Mouse (Mus musculus) G1E (cell line): ENCODE data around the gene Dnajc28.

Experiments used
- CTCF ChIP-seq: IDR thresholded peaks from 2 replicates; pipeline ENCODE4 v1.5.1; 2012; ENCODE audit warnings: low read depth, low read length, inconsistent platforms, mixed read lengths
- POLR2AphosphoS5 ChIP-seq: IDR thresholded peaks from 2 replicates; pipeline ENCODE4 v1.6.1; 2012; ENCODE audit warnings: low read depth, low read length, inconsistent platforms; ENCODE audit not compliant: insufficient replicate concordance

DNA sequence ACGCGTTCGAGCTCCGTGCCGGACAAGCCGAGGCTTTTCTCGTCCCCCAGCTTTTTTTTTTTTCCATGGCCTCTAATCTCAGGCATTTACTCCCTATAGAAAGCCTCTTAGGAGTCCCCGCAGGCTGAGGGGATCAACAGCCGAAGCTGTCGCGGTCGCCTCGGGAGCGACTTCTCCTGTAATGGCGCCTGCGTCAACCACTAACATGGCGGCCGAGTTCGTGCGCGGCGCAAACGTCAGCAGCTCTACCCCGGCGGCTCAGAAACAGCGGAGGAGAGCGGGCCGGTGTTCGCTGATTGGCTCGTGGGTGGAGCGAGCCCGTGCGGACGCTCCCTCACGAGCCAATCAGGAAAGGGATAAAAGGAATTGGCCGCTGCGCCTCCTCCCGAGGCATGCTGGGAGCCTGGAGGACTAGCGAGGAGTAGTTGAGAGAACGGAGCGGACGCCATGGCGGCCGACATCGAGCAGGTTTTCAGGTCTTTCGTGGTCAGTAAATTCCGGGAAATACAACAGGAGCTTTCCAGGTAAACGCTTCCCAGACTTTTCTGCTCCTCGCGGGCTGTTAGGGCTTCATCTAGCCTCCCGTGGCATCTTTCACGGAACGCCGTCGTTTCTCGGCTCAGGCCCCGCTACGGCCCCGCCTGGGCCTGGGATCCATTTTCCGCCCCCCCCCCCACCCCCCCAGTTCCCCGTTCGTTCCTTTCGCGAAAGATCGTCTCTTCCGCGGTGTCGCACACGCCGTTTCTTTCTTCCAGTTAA is 28.8 kb upstream of the Dnajc28 start, which contains the start of gene Son:
- TF ChIP-seq CTCF (no peak), POLR2AphosphoS5 (no peak)
